ENCODE assay signal across 40 mouse cellular contexts in genomic region chr11:109187631-109188184, GRCm38 (mm10). TPM values are rescaled to one million over a fixed set of nuclear protein-coding genes. Genes with fewer than 3 reads are reported as not detected.
DNase-seq lines count a peak whose midpoint lies in the region; ATAC-seq and TF ChIP-seq lines count a peak whose summit lies in the region.
"Had no signal": no experiment of that assay in that cellular context is flagged by ENCODE, and none has a peak within 500 bp of the region (broad histone marks: within the 10 kb centered on the region; RNA-seq: fewer than 3 reads in every experiment).

No protein-coding gene starts in this region.

- no peak overlapping the region for H3K9ac ChIP-seq in intestine, embryonic 16.5 days (ENCODE audit: low read depth, low read length)
- H3K9ac ChIP-seq in heart, adult 2 months (ENCODE audit: low read depth, low read length) = no peak overlapping the region
- H3K9ac ChIP-seq: embryonic facial prominence, embryonic 13.5 days; forebrain, embryonic 15.5 days; heart, embryonic 12.5 days; hindbrain, embryonic 14.5 days; liver, embryonic 14.5 days; midbrain, embryonic 13.5 days; neural tube, embryonic 13.5 days had no signal

- no peak overlapping the region for H3K4me3 ChIP-seq in intestine, embryonic 16.5 days (ENCODE audit: low read length)
- H3K4me3 ChIP-seq in heart, adult 2 months = no peak overlapping the region
- H3K4me3 ChIP-seq: embryonic facial prominence, embryonic 13.5 days; forebrain, embryonic 10.5 days; forebrain, embryonic 15.5 days; heart, embryonic 12.5 days; layer of hippocampus, adult 2 months; midbrain, embryonic 13.5 days; neural tube, embryonic 13.5 days had no signal

- no peak overlapping the region for H3K4me2 ChIP-seq in intestine, embryonic 16.5 days (ENCODE audit: low read depth, low read length)
- H3K4me2 ChIP-seq: embryonic facial prominence, embryonic 13.5 days; forebrain, embryonic 15.5 days; heart, embryonic 12.5 days; hindbrain, embryonic 14.5 days; midbrain, embryonic 13.5 days; neural tube, embryonic 13.5 days had no signal

- DNase-seq in cerebellum, adult 11-12 months = peak; percentile 23
- peak; percentile 65 for DNase-seq in brain, adult 2 months (ENCODE audit: low read depth, low spot score)
- DNase-seq in cerebellum, adult 9-11 months = peak; percentile 39
- DNase-seq in heart, adult 2 months = no peak
- no peak for DNase-seq in T-cell, adult 2 months (ENCODE audit: low spot score)
- DNase-seq in adrenal gland, adult 2 months = no peak
- DNase-seq: gastrocnemius, postnatal 36 days; heart, adult 18-20 months; heart, postnatal 4 days; kidney, adult 2 months; kidney, postnatal 25 days; liver; lung, adult 2 months; lung, postnatal 10 days; thymus, adult 18-20 months; thymus, postnatal 36 days had no signal

- H3K27ac ChIP-seq in intestine, embryonic 16.5 days (ENCODE audit: low read length) = no peak overlapping the region
- H3K27ac ChIP-seq in heart, adult 2 months = no peak overlapping the region
- H3K27ac ChIP-seq: embryonic facial prominence, embryonic 13.5 days; forebrain, embryonic 10.5 days; forebrain, embryonic 15.5 days; hindbrain, embryonic 14.5 days; layer of hippocampus, adult 2 months; liver, embryonic 14.5 days; macrophage; midbrain, embryonic 13.5 days; neural tube, embryonic 13.5 days; stomach, postnatal 0 days had no signal

- no peaks in the 10 kb centered on the region for H3K79me2 ChIP-seq in heart, adult 2 months (replicated peaks; ENCODE audit: control insufficient read depth, insufficient read depth, low read length)

- H3K4me1 ChIP-seq in intestine, embryonic 16.5 days (ENCODE audit: control insufficient read depth, insufficient read depth, low read length) = peaks cover 4% of the 10 kb centered on the region; the same call in 1 of the 2 replicates
- H3K4me1 ChIP-seq in heart, adult 2 months (ENCODE audit: control insufficient read depth, insufficient read depth, low read length) = no peaks in the 10 kb centered on the region
- H3K4me1 ChIP-seq: embryonic facial prominence, embryonic 13.5 days; forebrain, embryonic 15.5 days; heart, embryonic 12.5 days; midbrain, embryonic 13.5 days; neural tube, embryonic 13.5 days had no signal

- H3K27me3 ChIP-seq in intestine, embryonic 16.5 days (replicated peaks; ENCODE audit: control insufficient read depth, insufficient read depth, low read length) = no peaks in the 10 kb centered on the region
- H3K27me3 ChIP-seq in heart, adult 2 months (ENCODE audit: control insufficient read depth, insufficient read depth, low read length) = no peaks in the 10 kb centered on the region
- H3K27me3 ChIP-seq: embryonic facial prominence, embryonic 13.5 days; forebrain, embryonic 15.5 days; midbrain, embryonic 13.5 days; neural tube, embryonic 13.5 days had no signal

- no peak for TF ChIP-seq EP300 in heart, adult 2 months (IDR thresholded peaks at IDR 0.05; ENCODE audit: insufficient read depth, low read depth, low read length)

- no peaks in the 10 kb centered on the region for H3K36me3 ChIP-seq in intestine, embryonic 16.5 days (ENCODE audit: control insufficient read depth, insufficient read depth, low read length)
- no peaks in the 10 kb centered on the region for H3K36me3 ChIP-seq in heart, adult 2 months (ENCODE audit: control insufficient read depth, insufficient read depth, low read length)
- H3K36me3 ChIP-seq: embryonic facial prominence, embryonic 13.5 days; forebrain, embryonic 10.5 days; forebrain, embryonic 15.5 days; G1E; heart, embryonic 12.5 days; midbrain, embryonic 13.5 days; neural tube, embryonic 13.5 days had no signal

- 48% methylated on average over 6 of the region's 6 CpGs for WGBS in intestine, embryonic 16.5 days
- 60% methylated on average over 6 of the region's 6 CpGs for WGBS in heart, adult 2 months

- TF ChIP-seq POLR2A in heart, adult 2 months (IDR thresholded peaks at IDR 0.05; ENCODE audit: insufficient read depth, low read depth, low read length) = no peak

- no peak for ATAC-seq in cerebellum, adult (ENCODE audit: insufficient number of reproducible peaks, low FRiP score, low TSS enrichment)
- ATAC-seq in intestine, embryonic 16.5 days = peak; percentile 90
- ATAC-seq: forebrain, embryonic 15.5 days; midbrain, embryonic 13.5 days; Patski had no signal

- H3K9me3 ChIP-seq in intestine, embryonic 16.5 days (ENCODE audit: control insufficient read depth, low read length) = no peaks in the 10 kb centered on the region
- H3K9me3 ChIP-seq: embryonic facial prominence, embryonic 13.5 days; forebrain, embryonic 10.5 days; forebrain, embryonic 15.5 days; heart, embryonic 12.5 days; midbrain, embryonic 13.5 days; neural tube, embryonic 13.5 days had no signal

- intact Hi-C loops in heart, adult 2 months (cut with DNase I) = no loop called here

- no peak for TF ChIP-seq CTCF in heart, adult 2 months (IDR thresholded peaks at IDR 0.05)

RNA-seq across cellular contexts. Expression of gene E030025P04Rik, which starts 43.5 kb away (rescaled TPM):
- not detected in 2 replicates for polyA plus RNA-seq in intestine, embryonic 16.5 days (2015; fragmentation: Nextera tagmentation; extraction: Ambion mirVana)
- total RNA-seq in heart, adult 2 months (2021) = not detected
- not detected in 2 replicates for polyA plus RNA-seq in heart, adult 2 months (2012; rRNA removed)
- not detected for total RNA-seq in adrenal gland, adult 2 months (2021)
- polyA plus RNA-seq in adrenal gland, adult 2 months (2012; rRNA removed) = not detected in 2 replicates
- total RNA-seq: adrenal gland, adult 18-20 months; common myeloid progenitor, adult 5-6 weeks; G1E; gastrocnemius, adult 18-20 months; gastrocnemius, postnatal 36 days; heart, adult 18-20 months; heart, postnatal 4 days; layer of hippocampus, adult 2 months; layer of hippocampus, postnatal 25 days; left cerebral cortex, adult 8-10 months; megakaryocyte-erythroid progenitor cell, adult 5-6 weeks had no signal
- polyA plus RNA-seq: embryonic facial prominence, embryonic 13.5 days; forebrain, embryonic 10.5 days; forebrain, embryonic 15.5 days; frontal cortex, adult 2 months; G1E; heart, embryonic 12.5 days; heart, postnatal 0 days; hindbrain, embryonic 14.5 days; kidney, adult 2 months; limb, embryonic 11.5 days; liver, embryonic 14.5 days; macrophage; midbrain, embryonic 13.5 days; neural tube, embryonic 13.5 days; Patski; stomach, postnatal 0 days had no signal

Comparison
In these comparisons a context has a peak if more than half of its experiments do, and no peak if none do; other contexts are left out.
1. DNase-seq: peak in cerebellum, adult 11-12 months (single experiment), brain, adult 2 months (single experiment) and cerebellum, adult 9-11 months (single experiment); none in heart, adult 2 months (0 of 2), T-cell, adult 2 months (single experiment) and adrenal gland, adult 2 months (single experiment).